Mouse (Mus musculus) left cerebral cortex, adult 18-20 months (tissue): ENCODE results near the gene Ttc41. TPM values are rescaled to one million over a fixed set of nuclear protein-coding genes. Genes with fewer than 3 reads are reported as not detected.

ENCODE experiments used
- DNase-seq, 2 experiments: peaks; one replicate each; pipeline ENCODE4 v3.0.0; 2021 to 2022; ENCODE audit warnings: low spot score in 2 of 2, mixed read lengths in 1 of 2
- total RNA-seq, 2 experiments: library from RNA; stranded (reverse); gene quantifications; 2 replicates each; pipeline ENCODE4 v1.2.3; 2021

Gene Ttc41
- total RNA-seq, 2 experiments from 2014 or later: 1.6 TPM

GRCm38 (mm10) chr10:86782656-86783055 lies 77.0 kb downstream of the Ttc41 start:
- no peak for DNase-seq

GRCm38 (mm10) chr10:86783561-86783960 lies 78.0 kb downstream of the Ttc41 start:
- DNase-seq: no peak

GRCm38 (mm10) chr10:86784126-86784675 lies 78.6 kb downstream of the Ttc41 start:
- DNase-seq: no peak

- no peak for DNase-seq
Measured at GRCm38 (mm10) chr10:86785396-86785795, 79.8 kb downstream of the Ttc41 start.

- DNase-seq: no peak
Measured at GRCm38 (mm10) chr10:86786083-86786482, 80.5 kb downstream of the Ttc41 start.

- no peak for DNase-seq
Measured at GRCm38 (mm10) chr10:86788193-86788592, 82.6 kb downstream of the Ttc41 start.

- no peak for DNase-seq
Measured at GRCm38 (mm10) chr10:86789146-86789672, 83.6 kb downstream of the Ttc41 start.

GRCm38 (mm10) chr10:86791507-86792184 lies 86.0 kb downstream of the Ttc41 start:
- DNase-seq: no peak

- DNase-seq: no peak
Measured at GRCm38 (mm10) chr10:86793509-86793951, 87.9 kb downstream of the Ttc41 start.

GRCm38 (mm10) chr10:86794196-86794595 lies 88.6 kb downstream of the Ttc41 start:
- DNase-seq: no peak

- DNase-seq: peak; percentile 18 to 29
Measured at GRCm38 (mm10) chr10:86794794-86795535, 89.4 kb downstream of the Ttc41 start.

- no peak for DNase-seq
Measured at GRCm38 (mm10) chr10:86796073-86796741, 90.6 kb downstream of the Ttc41 start.

GRCm38 (mm10) chr10:86807362-86807761 lies 101.8 kb downstream of the Ttc41 start:
- no peak for DNase-seq

- DNase-seq: no peak
Measured at GRCm38 (mm10) chr10:86808013-86808758, 102.6 kb downstream of the Ttc41 start.

- peak in 1 of 2 experiments; percentile 50 for DNase-seq
Measured at GRCm38 (mm10) chr10:86810000-86810399, 104.4 kb downstream of the Ttc41 start.

- no peak for DNase-seq
Measured at GRCm38 (mm10) chr10:86810612-86811011, 105.0 kb downstream of the Ttc41 start.

- no peak for DNase-seq
Measured at GRCm38 (mm10) chr10:86814292-86815131, 108.9 kb downstream of the Ttc41 start.

GRCm38 (mm10) chr10:86815133-86815532 lies 109.5 kb downstream of the Ttc41 start:
- DNase-seq: no peak

- DNase-seq: peak in 1 of 2 experiments; percentile 30
Measured at GRCm38 (mm10) chr10:86819649-86820165, 114.1 kb downstream of the Ttc41 start.
